Mouse (Mus musculus) E14TG2a.4 (cell line): ENCODE measurements at regions not wholly inside any gene's neighbourhood (a gene's known extent, or its start where the extent isn't known, plus 50 kb on each side); places are given as distances from the start of the nearest gene placed in this dataset.

Experiments
- CTCF ChIP-seq: conservative IDR thresholded peaks from 2 replicates; pipeline ENCODE4 v1.5.1; 2014; ENCODE audit warnings: low read length
- NANOG ChIP-seq: IDR thresholded peaks from 2 replicates; pipeline ENCODE4 v1.6.1; 2014; ENCODE audit warnings: borderline replicate concordance, low read length, mixed read lengths

DNA sequence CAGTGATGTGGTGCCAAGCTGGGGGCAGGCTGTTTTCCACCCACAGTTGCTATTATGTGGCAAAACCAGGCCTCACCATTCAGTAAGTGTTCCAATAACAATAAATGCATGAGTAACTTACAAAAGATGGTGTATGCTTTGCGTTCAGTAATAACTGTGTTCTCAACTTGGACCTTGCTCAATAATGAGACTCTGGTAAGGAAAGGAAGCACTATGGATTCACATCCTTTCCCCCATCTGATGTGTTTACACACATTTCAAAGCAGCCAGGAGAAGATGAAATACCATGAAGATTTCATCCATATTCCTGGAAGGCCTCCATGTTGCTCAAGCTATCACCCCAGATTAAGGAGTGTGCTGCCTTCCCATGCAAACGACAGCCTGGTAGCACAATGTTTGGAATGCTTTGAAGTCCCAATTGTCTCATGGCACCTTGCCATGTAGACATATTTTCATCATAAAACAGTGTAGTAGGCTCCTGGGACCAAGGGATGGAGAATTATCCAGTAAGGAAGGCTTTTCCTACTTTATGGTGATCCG is 1552.4 kb upstream of the Slc10a2 start:
- TF ChIP-seq CTCF (no peak), NANOG (no peak)
